Mouse (Mus musculus) kidney, embryonic 15.5 days (tissue): ENCODE measurements around the gene Tuba3b. TPM values are rescaled to one million over a fixed set of nuclear protein-coding genes. Genes with fewer than 3 reads are reported as not detected.

Source experiments
- ATAC-seq: fragments of 200-750 bp; cut with Nextera tagmentation; replicated peaks from 2 replicates; pipeline ENCODE4 v1.8.0; 2017; ENCODE audit warnings: moderate TSS enrichment; ENCODE audit not compliant: low FRiP score
- H3K27ac ChIP-seq: fragments of 300-500 bp; sonication (generic); 2 replicates; pipeline ENCODE4 v1.5.1; 2015; ENCODE audit warnings: mild to moderate bottlenecking, inconsistent platforms
- H3K27me3 ChIP-seq: fragments of 300-500 bp; sonication (generic); 2 replicates; pipeline ENCODE4 v1.6.1; 2015; ENCODE audit warnings: inconsistent platforms
- H3K36me3 ChIP-seq: fragments of 300-500 bp; sonication (generic); 2 replicates; pipeline ENCODE4 v1.6.1; 2015; ENCODE audit warnings: inconsistent platforms
- H3K4me1 ChIP-seq: fragments of 300-500 bp; sonication (generic); 2 replicates; pipeline ENCODE4 v1.6.1; 2015; ENCODE audit warnings: inconsistent platforms
- H3K4me2 ChIP-seq: fragments of 300-500 bp; sonication (generic); 2 replicates; pipeline ENCODE4 v1.6.1; 2015; ENCODE audit warnings: moderate library complexity, mild to moderate bottlenecking, inconsistent platforms
- H3K4me3 ChIP-seq: fragments of 300-500 bp; sonication (generic); replicated peaks from 2 replicates; pipeline ENCODE4 v1.5.1; 2015; ENCODE audit warnings: mild to moderate bottlenecking, inconsistent platforms
- H3K9ac ChIP-seq: fragments of 300-500 bp; sonication (generic); 2 replicates; pipeline ENCODE4 v1.6.1; 2015; ENCODE audit warnings: mild to moderate bottlenecking, inconsistent platforms
- H3K9me3 ChIP-seq: fragments of 300-500 bp; sonication (generic); replicated peaks from 2 replicates; pipeline ENCODE4 v1.6.1; 2016; ENCODE audit warnings: inconsistent platforms
- WGBS: fragments of 180-500 bp; shearing (Covaris S2); methylation state at CpG from one replicate; pipeline ENCODE4 v1.1.7; 2015; ENCODE audit warnings: mixed read lengths; 5-methylcytosine and 5-hydroxymethylcytosine counted together
- polyA plus RNA-seq: library from polyadenylated mRNA; unstranded; fragments of >200 nt; fragmentation: Nextera tagmentation; extraction: Ambion mirVana; gene quantifications from 2 replicates; pipeline ENCODE4 v1.2.1, GENCODE M21; 2015

Gene Tuba3b
- polyA plus RNA-seq, 1 experiment from 2014 or later: not detected

DNA sequence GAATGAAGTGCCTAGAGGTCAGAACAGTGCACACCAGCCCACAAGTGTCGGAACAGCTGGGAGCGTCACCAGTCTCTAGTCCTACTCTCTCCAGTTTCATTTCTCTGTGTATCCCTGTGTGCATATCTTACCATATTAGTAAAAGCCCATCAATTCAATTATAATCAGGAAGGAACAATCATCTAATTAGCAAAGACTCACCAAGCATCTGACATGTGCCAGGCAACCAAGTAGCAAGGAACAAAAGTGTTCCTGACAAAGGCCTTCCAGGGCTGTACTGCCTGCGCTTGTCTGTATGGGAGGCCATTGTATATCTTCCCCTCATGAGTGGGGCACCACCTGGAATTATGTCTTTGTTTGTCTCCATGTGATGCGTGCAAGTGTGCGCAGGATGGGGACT, 4.7 kb upstream of the Tuba3b start:
- WGBS: 95% methylated on average over 5 of the region's 5 CpGs
- H3K36me3 ChIP-seq: no peaks in the 10 kb centered on the region
- no peaks in the 10 kb centered on the region for H3K9me3 ChIP-seq
- peaks cover 17% of the 10 kb centered on the region for H3K4me1 ChIP-seq
- ATAC-seq: no peak
- H3K27ac ChIP-seq: no peak overlapping the region
- no peaks in the 10 kb centered on the region for H3K27me3 ChIP-seq
- no peak overlapping the region for H3K9ac ChIP-seq
- no peak overlapping the region for H3K4me2 ChIP-seq
- H3K4me3 ChIP-seq: no peak overlapping the region

DNA sequence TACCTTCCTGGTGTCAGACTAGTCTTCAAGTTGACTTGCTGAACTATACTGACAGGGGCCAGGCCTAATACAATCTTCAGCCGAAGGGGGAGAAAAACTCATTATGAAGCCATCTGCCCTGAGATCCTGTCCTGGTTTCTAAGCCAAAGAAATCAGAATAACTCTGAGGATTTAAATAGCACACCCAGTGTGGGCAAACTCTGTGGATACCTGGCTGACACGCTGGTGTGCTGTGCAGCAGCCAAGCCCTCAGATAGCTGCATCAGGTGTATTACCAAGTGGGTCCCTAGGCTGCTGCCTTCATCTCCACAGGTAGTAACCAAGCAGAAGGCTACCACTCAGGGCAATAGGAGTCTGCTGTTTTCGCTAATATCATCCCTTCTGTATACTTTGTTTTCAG, 2.9 kb upstream of the Tuba3b start:
- ATAC-seq: no peak
- H3K9me3 ChIP-seq: no peaks in the 10 kb centered on the region
- no peaks in the 10 kb centered on the region for H3K36me3 ChIP-seq
- H3K9ac ChIP-seq: no peak overlapping the region
- WGBS: 83% methylated on average over 3 of the region's 3 CpGs
- no peak overlapping the region for H3K27ac ChIP-seq
- no peak overlapping the region for H3K4me3 ChIP-seq
- H3K4me1 ChIP-seq: peaks cover 13% of the 10 kb centered on the region
- no peaks in the 10 kb centered on the region for H3K27me3 ChIP-seq
- no peak overlapping the region for H3K4me2 ChIP-seq

DNA sequence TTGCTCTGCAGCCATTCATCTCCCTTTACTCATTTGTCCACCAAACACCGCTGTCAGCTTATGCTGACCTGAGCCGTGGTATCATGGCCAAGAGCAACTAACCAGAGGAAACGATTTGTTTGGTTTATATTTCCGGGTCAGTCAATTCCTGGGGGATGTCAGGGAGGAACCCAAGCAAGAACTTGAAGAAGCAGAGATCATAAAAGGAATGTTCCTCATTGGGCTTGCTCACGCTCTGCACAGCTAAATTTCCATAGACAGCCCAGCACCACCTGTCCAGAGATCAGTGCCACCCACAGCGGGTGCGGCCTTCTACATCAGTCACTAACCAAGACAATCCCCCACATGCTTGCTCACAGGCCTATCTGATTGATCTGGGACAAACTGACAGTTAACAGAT, 1.3 kb upstream of the Tuba3b start, which contains the start of gene Lmntd1:
Lmntd1 (minus strand) TSS at position 101 of the 400 bp plus-strand sequence.
- no peaks in the 10 kb centered on the region for H3K9me3 ChIP-seq
- no peak within 1 kb of the TSS for H3K4me3 ChIP-seq
- ATAC-seq: peak; percentile 40; the same call in 1 of the 2 replicates
- no peaks in the 10 kb centered on the region for H3K36me3 ChIP-seq
- peaks cover 8% of the 10 kb centered on the region for H3K4me1 ChIP-seq
- H3K9ac ChIP-seq: no peak within 1 kb of the TSS
- H3K27ac ChIP-seq: no peak within 1 kb of the TSS
- no peak within 1 kb of the TSS for H3K4me2 ChIP-seq
- no peaks in the 10 kb centered on the region for H3K27me3 ChIP-seq
- WGBS: 33% methylated on average over 7 of the region's 7 CpGs

DNA sequence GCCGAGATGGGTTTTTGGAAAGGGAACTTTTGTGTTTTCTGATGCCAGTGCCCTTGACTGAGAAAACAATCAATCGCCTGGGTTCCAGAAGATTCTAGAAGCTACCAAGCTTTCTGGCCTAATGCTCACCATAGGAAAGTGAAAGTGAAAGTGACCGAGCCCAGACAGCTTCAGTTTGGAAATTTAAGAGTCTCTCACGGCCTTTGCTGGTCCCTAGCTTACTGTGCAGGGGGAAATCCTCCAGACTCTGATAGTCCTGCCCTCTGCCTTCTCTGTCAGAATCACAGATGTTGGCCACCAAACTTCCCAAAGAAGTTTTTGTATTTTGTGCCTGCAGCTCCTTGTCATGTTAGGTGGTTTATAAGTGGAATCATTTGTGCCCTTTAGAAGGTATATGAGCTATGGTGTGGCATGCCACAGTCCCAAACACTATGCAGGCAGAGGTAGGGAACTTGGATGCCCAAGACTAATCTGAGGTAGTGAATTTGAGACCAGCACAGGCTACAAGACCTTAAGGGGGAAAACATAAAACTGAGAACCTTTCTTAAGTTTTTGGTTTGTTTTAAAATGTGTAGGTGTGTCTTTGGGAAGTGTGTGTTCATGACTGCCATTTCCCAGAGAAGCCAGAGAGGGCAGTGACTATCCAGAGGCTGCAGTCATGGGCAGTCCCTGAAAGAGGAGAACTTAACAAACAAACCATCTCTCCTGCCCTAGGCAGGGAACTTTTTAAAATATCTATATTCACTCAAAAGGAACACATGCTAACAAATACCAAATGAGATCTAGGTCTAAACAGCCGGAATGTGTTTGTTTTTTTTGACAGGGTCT, 1.1 kb downstream of the Tuba3b start:
- 69% methylated on average over 5 of the region's 5 CpGs for WGBS
- no peak overlapping the region for H3K4me2 ChIP-seq
- no peaks in the 10 kb centered on the region for H3K27me3 ChIP-seq
- no peak overlapping the region for H3K4me3 ChIP-seq
- H3K36me3 ChIP-seq: no peaks in the 10 kb centered on the region
- H3K27ac ChIP-seq: no peak overlapping the region
- H3K4me1 ChIP-seq: peaks cover 8% of the 10 kb centered on the region
- no peak for ATAC-seq
- no peak overlapping the region for H3K9ac ChIP-seq
- no peaks in the 10 kb centered on the region for H3K9me3 ChIP-seq

DNA sequence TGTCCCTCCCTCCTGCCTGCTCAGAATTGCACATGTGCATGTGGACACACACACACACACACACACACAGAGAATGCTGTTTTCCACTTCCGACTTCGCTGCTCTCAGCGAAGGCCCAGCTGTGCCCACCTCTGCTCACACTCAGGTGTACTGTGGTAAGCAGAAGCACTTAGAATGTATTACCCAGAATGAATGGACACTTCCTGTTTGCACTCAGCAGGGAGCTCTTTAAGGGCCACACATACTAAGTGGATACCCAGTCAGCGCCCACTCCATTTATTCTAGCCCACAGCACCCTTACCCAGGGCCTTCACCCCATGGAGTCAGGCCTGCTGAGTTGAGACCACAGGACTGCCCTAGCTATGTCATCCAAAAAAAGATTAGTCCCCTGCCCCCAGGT, 7.6 kb downstream of the Tuba3b start:
- Histone ChIP-seq H3K27me3 (no peaks in the 10 kb centered on the region), H3K27ac (no peak overlapping the region), H3K36me3 (no peaks in the 10 kb centered on the region), H3K9ac (no peak overlapping the region), H3K4me3 (no peak overlapping the region), H3K9me3 (no peaks in the 10 kb centered on the region), H3K4me2 (no peak overlapping the region), H3K4me1 (no peaks in the 10 kb centered on the region)
- 78% methylated on average over 4 of the region's 4 CpGs for WGBS
- ATAC-seq: no peak

DNA sequence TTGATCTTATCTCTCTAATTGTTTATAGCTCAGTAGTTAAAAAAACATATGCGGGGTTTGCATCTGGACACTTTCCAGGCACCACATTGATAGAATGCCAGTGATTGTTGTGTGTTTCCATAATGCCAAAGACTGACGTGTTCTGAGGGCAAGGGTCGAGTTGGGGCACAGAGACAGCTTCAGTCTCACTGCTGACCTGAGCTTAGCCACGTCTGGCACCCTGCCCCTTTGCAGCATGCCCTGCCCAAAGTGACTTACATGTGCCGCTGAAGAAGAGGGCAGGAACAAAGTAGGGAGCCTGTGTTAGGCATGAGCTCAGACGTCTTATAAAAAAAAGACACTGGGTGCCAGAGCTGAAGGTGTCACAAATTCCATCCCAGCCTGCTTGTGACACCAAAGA, 14.7 kb downstream of the Tuba3b start:
- 58% methylated on average over 6 of the region's 6 CpGs for WGBS
- ATAC-seq: no peak
- H3K4me1 ChIP-seq: no peaks in the 10 kb centered on the region
- no peak overlapping the region for H3K4me3 ChIP-seq
- no peak overlapping the region for H3K9ac ChIP-seq
- H3K27ac ChIP-seq: no peak overlapping the region
- no peaks in the 10 kb centered on the region for H3K9me3 ChIP-seq
- no peaks in the 10 kb centered on the region for H3K27me3 ChIP-seq
- no peak overlapping the region for H3K4me2 ChIP-seq
- H3K36me3 ChIP-seq: no peaks in the 10 kb centered on the region

DNA sequence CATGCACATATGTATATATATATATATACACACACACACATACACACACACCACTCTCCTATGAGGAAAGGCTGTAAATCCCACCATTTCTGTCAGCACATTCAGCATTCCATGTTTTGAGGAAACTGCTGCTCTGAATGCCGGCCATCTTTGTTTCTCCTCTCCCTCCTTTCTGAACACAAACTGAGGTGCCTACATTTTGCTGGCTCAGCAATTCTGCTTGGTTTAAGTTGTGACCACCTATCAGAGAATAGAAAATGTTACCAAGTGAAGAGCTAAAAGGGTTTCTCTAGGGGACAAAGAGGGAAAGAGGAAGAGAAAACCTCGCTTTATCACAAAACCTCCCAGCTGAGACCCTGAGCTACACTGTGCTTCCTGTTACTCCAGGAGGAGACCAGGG, 18.9 kb downstream of the Tuba3b start:
- H3K9ac ChIP-seq: no peak overlapping the region
- H3K4me2 ChIP-seq: no peak overlapping the region
- H3K27me3 ChIP-seq: no peaks in the 10 kb centered on the region
- ATAC-seq: no peak
- H3K4me1 ChIP-seq: peaks cover 16% of the 10 kb centered on the region; the same call in 1 of the 2 replicates
- WGBS: 74% methylated on average over 2 of the region's 2 CpGs
- no peaks in the 10 kb centered on the region for H3K36me3 ChIP-seq
- no peak overlapping the region for H3K4me3 ChIP-seq
- no peaks in the 10 kb centered on the region for H3K9me3 ChIP-seq
- no peak overlapping the region for H3K27ac ChIP-seq

DNA sequence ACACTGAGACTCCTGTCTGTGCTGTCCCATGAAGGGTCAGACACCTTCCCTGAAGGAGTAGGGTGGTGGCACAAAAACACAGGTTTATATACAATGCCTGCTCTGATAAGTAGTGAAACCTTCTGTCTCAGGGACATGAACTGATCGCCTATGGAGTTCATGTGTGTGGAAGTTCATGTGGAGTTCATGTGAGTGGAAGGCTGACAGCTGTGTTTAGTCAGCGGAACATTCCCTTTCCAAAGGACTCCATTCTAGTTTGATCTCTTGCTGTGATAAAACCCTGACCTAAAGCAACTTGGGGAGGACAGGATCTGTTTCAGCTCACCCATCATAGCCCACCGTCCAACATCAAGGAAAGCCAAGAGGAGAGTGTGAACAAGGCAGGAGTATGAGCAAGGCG, 21.1 kb downstream of the Tuba3b start:
- ATAC-seq: no peak
- 42% methylated on average over 4 of the region's 4 CpGs for WGBS

DNA sequence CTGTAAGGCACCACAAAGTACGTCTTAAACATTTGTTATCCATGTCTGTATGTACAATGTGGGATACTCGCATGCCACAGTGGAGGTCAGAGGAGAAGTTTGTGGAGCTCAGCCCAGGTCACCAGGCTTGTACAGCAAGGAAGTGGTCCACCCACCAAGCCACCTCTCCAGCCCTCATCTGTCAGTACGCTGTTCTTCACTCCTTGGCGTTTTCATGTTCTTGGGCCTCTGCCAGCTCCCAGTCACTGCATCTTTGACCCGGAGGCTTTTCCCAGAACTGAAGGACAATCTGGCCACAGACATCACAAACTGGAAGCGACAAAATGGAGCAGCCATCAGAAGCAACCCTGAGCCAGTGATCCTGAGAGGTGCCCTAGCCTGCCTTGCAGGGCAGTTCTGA, 22.7 kb downstream of the Tuba3b start:
- Histone ChIP-seq H3K9me3 (no peaks in the 10 kb centered on the region), H3K4me2 (no peak overlapping the region), H3K4me3 (no peak overlapping the region), H3K27ac (peak overlapping the region; percentile 14), H3K9ac (no peak overlapping the region), H3K27me3 (no peaks in the 10 kb centered on the region), H3K4me1 (peaks cover 16% of the 10 kb centered on the region; the same call in 1 of the 2 replicates), H3K36me3 (no peaks in the 10 kb centered on the region)
- WGBS: 49% methylated on average over 6 of the region's 6 CpGs
- peak; percentile 66 for ATAC-seq

More for the DNA sequence above, 21.1 kb downstream of the Tuba3b start:
- H3K27me3 ChIP-seq: no peaks in the 10 kb centered on the region
- H3K9ac ChIP-seq: no peak overlapping the region
- no peaks in the 10 kb centered on the region for H3K9me3 ChIP-seq
- H3K4me1 ChIP-seq: peaks cover 16% of the 10 kb centered on the region; the same call in 1 of the 2 replicates
- H3K4me3 ChIP-seq: no peak overlapping the region
- H3K4me2 ChIP-seq: no peak overlapping the region
- H3K27ac ChIP-seq: no peak overlapping the region
- no peaks in the 10 kb centered on the region for H3K36me3 ChIP-seq

DNA sequence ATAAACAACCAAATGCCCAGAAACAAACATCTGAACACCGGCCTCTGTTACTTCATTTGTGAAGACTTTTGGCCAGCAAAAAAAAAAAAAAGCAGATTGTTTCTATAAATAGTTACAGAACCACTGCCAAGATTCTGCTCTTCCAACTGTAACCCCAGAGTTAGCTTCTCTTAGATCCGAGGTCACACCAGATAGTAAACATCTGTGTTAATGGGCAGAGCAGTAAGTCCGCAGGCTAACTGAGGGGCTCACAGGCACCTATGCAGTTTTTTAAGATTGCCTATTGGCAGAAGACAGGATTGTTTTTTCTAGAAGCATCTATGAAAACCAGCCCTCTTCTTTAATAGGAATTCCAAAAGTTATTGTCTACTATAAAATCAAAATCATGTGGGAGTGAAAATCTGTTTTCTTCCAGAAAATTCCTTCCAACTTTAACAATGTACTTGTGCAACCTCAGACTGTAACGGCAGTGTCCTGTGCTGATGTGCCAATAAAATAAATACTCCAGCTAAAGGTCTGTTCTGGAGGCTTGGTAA, 25.5 kb downstream of the Tuba3b start:
- Histone ChIP-seq H3K27me3 (no peaks in the 10 kb centered on the region), H3K9ac (no peak overlapping the region), H3K4me3 (no peak overlapping the region), H3K27ac (peak overlapping the region; percentile 75; the same call in 1 of the 2 replicates), H3K36me3 (no peaks in the 10 kb centered on the region), H3K4me2 (no peak overlapping the region), H3K4me1 (peaks cover 16% of the 10 kb centered on the region; the same call in 1 of the 2 replicates), H3K9me3 (no peaks in the 10 kb centered on the region)
- ATAC-seq: no peak
- WGBS: 54% methylated on average over 4 of the region's 4 CpGs

DNA sequence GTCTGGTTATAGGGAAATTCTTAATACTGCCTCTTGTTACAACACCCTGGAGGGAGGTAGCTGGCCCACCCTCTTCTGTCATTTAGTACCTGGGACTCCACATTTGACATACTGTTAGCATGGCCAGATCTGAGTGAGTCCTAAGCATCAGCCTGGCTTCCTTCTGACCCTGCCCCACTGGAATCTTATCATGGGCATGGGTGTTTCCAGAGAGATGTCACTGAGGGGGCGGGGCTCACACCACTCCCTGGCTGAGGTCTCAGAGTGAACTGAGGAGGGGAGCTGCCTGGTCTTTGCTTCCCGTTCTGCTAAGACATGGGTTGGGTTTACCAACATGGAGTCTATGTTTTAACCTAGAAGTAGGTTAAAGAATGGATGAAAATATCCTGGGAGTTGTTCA, 36.4 kb downstream of the Tuba3b start:
- H3K9me3 ChIP-seq: 0 out of 2 replicates have a peak, but pooled peaks cover 2% of the 10 kb centered on the region
- 73% methylated on average over 2 of the region's 2 CpGs for WGBS
- no peak overlapping the region for H3K27ac ChIP-seq
- no peak overlapping the region for H3K4me2 ChIP-seq
- H3K27me3 ChIP-seq: no peaks in the 10 kb centered on the region
- no peak overlapping the region for H3K4me3 ChIP-seq
- ATAC-seq: no peak
- H3K9ac ChIP-seq: no peak overlapping the region
- H3K36me3 ChIP-seq: no peaks in the 10 kb centered on the region
- H3K4me1 ChIP-seq: 0 out of 2 replicates have a peak, but pooled peaks cover 5% of the 10 kb centered on the region

DNA sequence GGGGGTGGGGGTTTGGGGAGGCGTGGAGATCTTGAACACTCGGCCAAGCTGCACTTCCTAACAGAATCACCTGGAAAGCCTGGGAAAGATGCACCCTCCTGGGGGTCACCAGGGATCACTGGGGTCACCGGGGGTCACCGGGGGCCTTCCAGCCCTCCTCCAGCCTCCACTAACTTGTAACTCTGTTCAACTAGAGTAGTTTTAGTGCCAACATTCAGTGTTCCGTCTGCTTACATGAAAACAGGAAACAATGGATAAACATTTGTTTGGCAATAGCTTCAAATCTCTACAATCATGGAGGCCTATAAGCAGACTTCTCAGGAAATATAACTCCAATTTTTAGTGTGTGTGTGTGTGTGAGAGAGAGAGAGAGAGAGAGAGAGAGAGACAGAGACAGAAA, 37.4 kb downstream of the Tuba3b start:
- H3K27ac ChIP-seq: no peak overlapping the region
- 86% methylated on average over 5 of the region's 5 CpGs for WGBS
- H3K27me3 ChIP-seq: no peaks in the 10 kb centered on the region
- no peak overlapping the region for H3K9ac ChIP-seq
- no peak overlapping the region for H3K4me2 ChIP-seq
- no peaks in the 10 kb centered on the region for H3K36me3 ChIP-seq
- H3K4me1 ChIP-seq: 0 out of 2 replicates have a peak, but pooled peaks cover 5% of the 10 kb centered on the region
- ATAC-seq: no peak
- 0 out of 2 replicates have a peak, but pooled peaks cover 2% of the 10 kb centered on the region for H3K9me3 ChIP-seq
- H3K4me3 ChIP-seq: no peak overlapping the region
